Mouse (Mus musculus): Measurements from ENCODE around the gene Dram1. TPM values are rescaled to one million over a fixed set of nuclear protein-coding genes. Genes with fewer than 3 reads are reported as not detected.

Gene Dram1
- polyA plus RNA-seq, 1 experiment from 2014 or later, result 23.8 TPM

Other genes with a start within 250 kb of the Dram1 start
- gene Parpbp, start 232.1 kb downstream of the Dram1 start, polyA plus RNA-seq (2018), result 0.23 to 1.9 TPM (median 0.93 TPM) in 3 replicates
- 6.1 to 13.3 TPM (median 6.8 TPM) in 3 replicates for gene Nup37, start 232.1 kb downstream of the Dram1 start, polyA plus RNA-seq (2018)
- gene Washc3, start 178.0 kb downstream of the Dram1 start, polyA plus RNA-seq (2018), result 57.2 to 82.7 TPM (median 66.7 TPM) in 3 replicates
- gene Gnptab, start 52 bp upstream of the Dram1 start, polyA plus RNA-seq (2018), result 34.0 to 83.1 TPM (median 76.6 TPM) in 3 replicates
- not detected in 3 replicates for gene Sycp3, start 80.5 kb upstream of the Dram1 start, polyA plus RNA-seq (2018)
- gene Chpt1, start 125.0 kb upstream of the Dram1 start, polyA plus RNA-seq (2018), result 14.8 to 29.0 TPM (median 19.6 TPM) in 3 replicates
- not detected in 3 replicates for gene Mybpc1, start 226.1 kb upstream of the Dram1 start, polyA plus RNA-seq (2018)